29 mouse cellular contexts compared by ENCODE assay signal in the genomic region with DNA sequence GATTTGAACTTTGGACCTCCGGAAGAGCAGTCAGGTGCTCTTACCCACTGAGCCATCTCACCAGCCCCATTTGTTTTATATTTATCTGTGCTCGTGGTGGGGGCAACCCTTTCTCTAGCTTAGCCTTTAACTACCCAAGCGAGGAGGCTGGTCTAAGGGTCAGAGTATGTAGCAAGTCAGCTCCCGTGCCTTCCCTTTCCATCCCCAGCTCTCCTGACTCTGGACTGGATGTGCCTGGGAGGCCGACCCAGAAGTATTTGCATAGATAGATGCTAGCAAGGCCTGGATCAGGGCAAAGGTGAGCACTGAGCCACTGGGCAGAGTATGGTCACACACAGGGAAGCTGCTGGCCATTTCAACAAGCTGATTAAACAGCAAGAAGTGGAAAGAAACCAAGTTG. TPM values are rescaled to one million over a fixed set of nuclear protein-coding genes. Genes with fewer than 3 reads are reported as not detected.
A peak's percentile ranks its signal among the peaks of the same experiment; 100 is the strongest.
DNase-seq lines count a peak whose midpoint lies in the region; ATAC-seq and TF ChIP-seq lines count a peak whose summit lies in the region.
"Had no signal": no experiment of that assay in that cellular context is flagged by ENCODE, and none has a peak within 500 bp of the region (broad histone marks: within the 10 kb centered on the region; RNA-seq: fewer than 3 reads in every experiment).

No protein-coding gene starts in this region.

- no peak for TF ChIP-seq EP300 in liver, postnatal 0 days (IDR thresholded peaks at IDR 0.05; ENCODE audit: low read depth)

- no peak for TF ChIP-seq CTCF in liver, postnatal 0 days (IDR thresholded peaks at IDR 0.05; ENCODE audit: low read depth)

- no peak overlapping the region for H3K4me2 ChIP-seq in kidney, embryonic 16.5 days (replicated peaks; ENCODE audit: low read depth, low read length)
- H3K4me2 ChIP-seq in liver, postnatal 0 days (ENCODE audit: low read depth, low read length), result no peak overlapping the region
- H3K4me2 ChIP-seq in midbrain, embryonic 14.5 days (ENCODE audit: low read length), result no peak overlapping the region
- H3K4me2 ChIP-seq: embryonic facial prominence, embryonic 13.5 days; forebrain, embryonic 13.5 days; hindbrain, embryonic 13.5 days; midbrain, embryonic 11.5 days; neural tube, embryonic 15.5 days; stomach, embryonic 15.5 days had no signal

- 65% methylated on average over 5 of the region's 5 CpGs for WGBS in kidney, embryonic 16.5 days
- 57% methylated on average over 5 of the region's 5 CpGs for WGBS in liver, postnatal 0 days (ENCODE audit: insufficient replicate concordance)
- 86% methylated on average over 5 of the region's 5 CpGs for WGBS in midbrain, embryonic 14.5 days

- H3K9me3 ChIP-seq in kidney, embryonic 16.5 days (ENCODE audit: low read length), result peaks cover 1% of the 10 kb centered on the region; the same call in 1 of the 2 replicates
- no peaks in the 10 kb centered on the region for H3K9me3 ChIP-seq in liver, postnatal 0 days (ENCODE audit: low read length)
- peaks cover 2% of the 10 kb centered on the region for H3K9me3 ChIP-seq in midbrain, embryonic 14.5 days (ENCODE audit: control insufficient read depth, low read length)
- H3K9me3 ChIP-seq: neural tube, embryonic 15.5 days; stomach, embryonic 15.5 days had no signal

- H3K4me1 ChIP-seq in kidney, embryonic 16.5 days (ENCODE audit: insufficient read depth, low read length), result no peaks in the 10 kb centered on the region
- no peaks in the 10 kb centered on the region for H3K4me1 ChIP-seq in liver, postnatal 0 days (ENCODE audit: insufficient read depth)
- no peaks in the 10 kb centered on the region for H3K4me1 ChIP-seq in midbrain, embryonic 14.5 days (ENCODE audit: control insufficient read depth, insufficient read depth, low read length)
- H3K4me1 ChIP-seq: embryonic facial prominence, embryonic 13.5 days; forebrain, embryonic 13.5 days; hindbrain, embryonic 13.5 days; neural tube, embryonic 15.5 days; stomach, embryonic 15.5 days had no signal

- peak; percentile 82 to 91 for DNase-seq in kidney, adult 8-10 months
- peak; percentile 17 to 58 for DNase-seq in kidney, postnatal 4 days
- DNase-seq in liver, postnatal 0 days, result no peak
- DNase-seq in thymus, postnatal 4 days, result no peak
- no peak for DNase-seq in frontal cortex, postnatal 14 days (ENCODE audit: low spot score in 2 of 2)
- DNase-seq in midbrain, embryonic 14.5 days, result no peak
- DNase-seq: adrenal gland, postnatal 10 days; cerebellum, adult 2 months; cerebellum, postnatal 36 days; embryo, embryonic 11 days; gastrocnemius, postnatal 14 days; heart, adult 11 months; layer of hippocampus, postnatal 36 days; lung, adult 18-20 months; lung, postnatal 14 days; right cerebral cortex, adult 18-20 months; right cerebral cortex, postnatal 4 days; thymus, adult 2 months had no signal

- peaks cover 1% of the 10 kb centered on the region for H3K36me3 ChIP-seq in kidney, embryonic 16.5 days (ENCODE audit: insufficient read depth, low read length)
- no peaks in the 10 kb centered on the region for H3K36me3 ChIP-seq in liver, postnatal 0 days (replicated peaks; ENCODE audit: insufficient read depth, low read length)
- H3K36me3 ChIP-seq in midbrain, embryonic 14.5 days (ENCODE audit: control insufficient read depth, insufficient read depth, low read length), result no peaks in the 10 kb centered on the region
- H3K36me3 ChIP-seq: stomach, embryonic 15.5 days had no signal

- ATAC-seq in kidney, embryonic 16.5 days (ENCODE audit: low FRiP score, low TSS enrichment), result peak; percentile 90
- ATAC-seq in liver, postnatal 0 days, result peak; percentile 87
- no peak for ATAC-seq in midbrain, embryonic 14.5 days (ENCODE audit: low FRiP score, low TSS enrichment)
- ATAC-seq: activated CD4-positive, CD25-positive, alpha-beta regulatory T cell, adult 4 months; forebrain, embryonic 13.5 days; inflammation-experienced regulatory T-cells, adult 6 months had no signal

- H3K4me3 ChIP-seq in kidney, embryonic 16.5 days (ENCODE audit: low read length), result no peak overlapping the region
- no peak overlapping the region for H3K4me3 ChIP-seq in liver, postnatal 0 days (ENCODE audit: low read depth, low read length)
- no peak overlapping the region for H3K4me3 ChIP-seq in midbrain, embryonic 14.5 days (replicated peaks; ENCODE audit: low read depth, low read length)
- H3K4me3 ChIP-seq: embryonic facial prominence, embryonic 13.5 days; erythroblast, embryonic 14.5 days; forebrain, embryonic 13.5 days; hindbrain, embryonic 13.5 days; layer of hippocampus, adult 2 months; neural tube, embryonic 15.5 days; stomach, embryonic 15.5 days had no signal

- H3K9ac ChIP-seq in kidney, embryonic 16.5 days (replicated peaks; ENCODE audit: low read length), result no peak overlapping the region
- no peak overlapping the region for H3K9ac ChIP-seq in liver, postnatal 0 days (replicated peaks)
- H3K9ac ChIP-seq in midbrain, embryonic 14.5 days (replicated peaks; ENCODE audit: low read length), result no peak overlapping the region
- H3K9ac ChIP-seq: embryonic facial prominence, embryonic 13.5 days; forebrain, embryonic 13.5 days; hindbrain, embryonic 13.5 days; neural tube, embryonic 15.5 days; stomach, embryonic 15.5 days had no signal

- no peaks in the 10 kb centered on the region for H3K27me3 ChIP-seq in kidney, embryonic 16.5 days (ENCODE audit: insufficient read depth, low read length)
- H3K27me3 ChIP-seq in liver, postnatal 0 days (ENCODE audit: insufficient read depth, low read length), result no peaks in the 10 kb centered on the region
- no peaks in the 10 kb centered on the region for H3K27me3 ChIP-seq in midbrain, embryonic 14.5 days (ENCODE audit: control insufficient read depth, insufficient read depth, low read length)
- H3K27me3 ChIP-seq: embryonic facial prominence, embryonic 13.5 days; forebrain, embryonic 13.5 days; neural tube, embryonic 15.5 days; stomach, embryonic 15.5 days had no signal

- peak overlapping the region; percentile 56; the same call in 1 of the 2 replicates for H3K27ac ChIP-seq in kidney, embryonic 16.5 days (ENCODE audit: low read length)
- H3K27ac ChIP-seq in liver, postnatal 0 days (ENCODE audit: low read depth), result no peak overlapping the region
- H3K27ac ChIP-seq in midbrain, embryonic 14.5 days (replicated peaks; ENCODE audit: low read depth, low read length), result no peak overlapping the region
- H3K27ac ChIP-seq: embryonic facial prominence, embryonic 13.5 days; forebrain, embryonic 13.5 days; hindbrain, embryonic 13.5 days; layer of hippocampus, adult 2 months; neural tube, embryonic 15.5 days; stomach, embryonic 15.5 days had no signal

RNA-seq across cellular contexts. Expression of a gene that starts 12.5 kb away (rescaled TPM):
- polyA plus RNA-seq in kidney, embryonic 16.5 days (2015; fragmentation: Nextera tagmentation; extraction: Ambion mirVana), result 0.50 and 0.82 TPM in 2 replicates
- polyA plus RNA-seq in liver, postnatal 0 days (2015; fragmentation: Nextera tagmentation; extraction: Ambion mirVana), result 0.28 and 0.40 TPM in 2 replicates
- 4.8 and 5.0 TPM in 2 replicates for polyA plus RNA-seq in midbrain, embryonic 14.5 days (2014; fragmentation: Nextera tagmentation; extraction: Ambion mirVana)

RNA-seq across cellular contexts. Expression of a gene that starts 43.8 kb away (rescaled TPM):
- 14.0 and 14.5 TPM in 2 replicates for polyA plus RNA-seq in kidney, embryonic 16.5 days (2015; fragmentation: Nextera tagmentation; extraction: Ambion mirVana)
- 3.4 and 3.9 TPM in 2 replicates for polyA plus RNA-seq in liver, postnatal 0 days (2015; fragmentation: Nextera tagmentation; extraction: Ambion mirVana)
- 4.8 and 8.5 TPM in 2 replicates for polyA plus RNA-seq in midbrain, embryonic 14.5 days (2014; fragmentation: Nextera tagmentation; extraction: Ambion mirVana)

Comparison
In these comparisons a context has a peak if more than half of its experiments do, and no peak if none do; other contexts are left out.
1. DNase-seq: peak in kidney, adult 8-10 months (2 of 2) and kidney, postnatal 4 days (2 of 2); none in liver, postnatal 0 days (single experiment), thymus, postnatal 4 days (single experiment), frontal cortex, postnatal 14 days (0 of 2) and midbrain, embryonic 14.5 days (single experiment).